Mouse (Mus musculus) testis, adult 2 months (tissue): Measurements from ENCODE around the gene Hoxa7.

ENCODE experiments used
- CTCF ChIP-seq: fragments of 200-500 bp; IDR thresholded peaks from 2 replicates; pipeline ENCODE4 v1.5.1; 2012; ENCODE audit warnings: low read depth, mild to moderate bottlenecking, inconsistent platforms, low read length, moderate library complexity; ENCODE audit not compliant: control insufficient read depth, insufficient read depth, insufficient replicate concordance
- POLR2A ChIP-seq: fragments of 200-500 bp; IDR thresholded peaks from 2 replicates; pipeline ENCODE4 v1.6.1; 2012; ENCODE audit warnings: low read depth, mild to moderate bottlenecking, inconsistent platforms, low read length, moderate library complexity; ENCODE audit not compliant: control insufficient read depth

GRCm38 (mm10) chr6:52171331-52171730, 50.3 kb downstream of the Hoxa7 start:
- TF ChIP-seq CTCF (no peak), POLR2A (no peak)
